Mouse (Mus musculus) embryo, embryonic 10 days (tissue): Measurements from ENCODE around the gene Prok2.

Experiments
- DNase-seq: peaks from one replicate; pipeline ENCODE4 v3.0.0-alpha.2; 2015; ENCODE audit warnings: low spot score

Gene Prok2

GRCm38 (mm10) chr6:99692916-99693841 is 33.0 kb downstream of the Prok2 start:
- DNase-seq: peak; percentile 41

GRCm38 (mm10) chr6:99692206-99692915 is 33.8 kb downstream of the Prok2 start, which contains the start of gene Gpr27:
Gene Gpr27 (plus strand): TSS chr6:99692679.
- DNase-seq: peak; percentile 63

GRCm38 (mm10) chr6:99691666-99692205 is 34.5 kb downstream of the Prok2 start:
- no peak for DNase-seq

- no peak for DNase-seq
These were observed 37.7 kb downstream of the Prok2 start for GRCm38 (mm10) chr6:99688513-99688912.

- DNase-seq: peak; percentile 63
These were observed 41.3 kb downstream of the Prok2 start for GRCm38 (mm10) chr6:99684899-99685298.

- DNase-seq: no peak
These were observed 42.2 kb downstream of the Prok2 start for GRCm38 (mm10) chr6:99683974-99684373.

GRCm38 (mm10) chr6:99678108-99678507 is 48.1 kb downstream of the Prok2 start:
- DNase-seq: no peak

- DNase-seq: no peak
These were observed 48.9 kb downstream of the Prok2 start for GRCm38 (mm10) chr6:99677325-99677724.

- no peak for DNase-seq
These were observed 51.7 kb downstream of the Prok2 start for GRCm38 (mm10) chr6:99674482-99674881.

- DNase-seq: no peak
These were observed 54.4 kb downstream of the Prok2 start for GRCm38 (mm10) chr6:99671768-99672167.

GRCm38 (mm10) chr6:99670481-99671119 is 55.6 kb downstream of the Prok2 start:
- DNase-seq: peak; percentile 72

- DNase-seq: peak; percentile 48
These were observed 56.5 kb downstream of the Prok2 start for GRCm38 (mm10) chr6:99669481-99670325.

- peak; percentile 48 for DNase-seq
These were observed 58.9 kb downstream of the Prok2 start for GRCm38 (mm10) chr6:99667290-99667689.

GRCm38 (mm10) chr6:99666318-99667171 is 59.6 kb downstream of the Prok2 start, which contains the start of the genes Eif4e3 and Gm20696:
Gene Eif4e3 (minus strand): TSS chr6:99666771.
Gene Gm20696 (minus strand): TSS chr6:99666797.
- DNase-seq: peak; percentile 75

GRCm38 (mm10) chr6:99665457-99666317 is 60.5 kb downstream of the Prok2 start:
- DNase-seq: peak; percentile 47

GRCm38 (mm10) chr6:99663232-99663631 is 63.0 kb downstream of the Prok2 start:
- no peak for DNase-seq
